Mouse (Mus musculus): Measurements from ENCODE around the gene Asz1.

The Asz1 gene

GRCm38 (mm10) chr6:18007356-18007755 lies 101.5 kb downstream of the Asz1 start:
- WGBS, result 82% methylated on average over 3 of the region's 3 CpGs

- WGBS, result 91% methylated on average over 6 of the region's 6 CpGs
These were observed 106.8 kb downstream of the Asz1 start for GRCm38 (mm10) chr6:18002065-18002464.
